Mouse (Mus musculus): ENCODE results near the gene Id2.

Id2 gene

DNA sequence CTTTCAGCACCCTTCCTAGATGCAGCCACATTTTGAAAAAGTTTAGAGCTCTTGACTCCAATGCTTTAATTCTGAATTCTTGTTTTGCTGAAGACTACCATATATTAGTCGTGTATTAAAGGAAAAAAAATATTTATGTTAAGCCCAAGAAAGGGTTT, at the start of gene Id2:
Gene Id2, minus strand, starts transcription at position 89 of the 158 bp plus-strand sequence.
- no peak for DNase-seq (ENCODE audit: low read depth)

DNA sequence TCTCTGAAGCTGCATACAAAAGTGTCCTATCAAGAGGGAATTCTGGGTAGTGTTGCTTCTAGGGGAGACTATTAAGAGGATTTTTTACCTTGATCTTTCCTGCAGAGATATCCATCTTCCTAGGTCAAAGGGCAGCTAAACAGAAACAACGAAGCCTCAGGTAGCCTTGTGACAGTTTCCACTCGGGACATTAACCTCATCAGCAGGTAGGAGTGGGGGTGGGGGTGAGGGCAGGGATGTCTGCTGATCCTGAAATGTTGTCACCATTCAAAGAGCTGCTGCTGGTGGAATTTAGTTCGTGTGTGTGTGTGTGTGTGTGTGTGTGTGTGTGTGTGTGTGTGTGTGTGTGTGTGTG, 48.4 kb upstream of the Id2 start:
- no peak for DNase-seq (ENCODE audit: low read depth)

DNA sequence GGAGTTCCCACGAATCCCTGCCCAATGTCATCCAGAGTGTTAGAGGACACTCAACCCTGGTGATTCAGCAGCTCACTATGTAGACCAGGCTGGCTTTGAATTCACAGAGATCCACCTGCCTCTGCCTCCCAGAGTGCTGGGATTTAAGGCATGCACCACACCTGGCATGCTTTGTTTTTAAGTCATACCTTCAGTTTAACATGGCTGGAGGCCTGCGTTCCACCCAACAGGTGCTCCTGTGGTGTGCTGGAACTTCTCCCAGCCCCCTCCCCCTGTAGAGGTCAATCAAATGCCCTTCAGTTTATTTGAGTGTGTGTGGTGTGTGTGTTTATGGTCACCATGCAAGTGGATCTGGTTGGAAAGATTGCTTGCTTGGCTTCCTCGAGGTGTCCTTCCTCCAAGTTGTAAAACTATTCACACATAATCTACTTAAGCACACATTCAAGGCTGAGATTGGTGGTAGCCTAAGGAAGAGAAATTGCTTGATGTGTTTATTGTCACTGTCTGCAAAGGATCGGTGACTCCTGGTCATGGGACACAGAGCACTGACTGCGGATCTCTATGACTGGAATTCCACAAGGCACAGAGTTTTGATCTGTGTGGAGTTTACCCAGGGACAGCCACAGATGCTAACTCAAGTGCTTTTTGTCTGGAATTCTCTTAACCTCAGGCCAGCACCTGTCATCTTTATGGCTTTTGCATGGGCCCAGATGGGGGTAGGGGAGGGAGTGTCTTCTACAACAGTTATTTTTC, 47.8 kb upstream of the Id2 start:
- no peak for DNase-seq (ENCODE audit: low read depth)

DNA sequence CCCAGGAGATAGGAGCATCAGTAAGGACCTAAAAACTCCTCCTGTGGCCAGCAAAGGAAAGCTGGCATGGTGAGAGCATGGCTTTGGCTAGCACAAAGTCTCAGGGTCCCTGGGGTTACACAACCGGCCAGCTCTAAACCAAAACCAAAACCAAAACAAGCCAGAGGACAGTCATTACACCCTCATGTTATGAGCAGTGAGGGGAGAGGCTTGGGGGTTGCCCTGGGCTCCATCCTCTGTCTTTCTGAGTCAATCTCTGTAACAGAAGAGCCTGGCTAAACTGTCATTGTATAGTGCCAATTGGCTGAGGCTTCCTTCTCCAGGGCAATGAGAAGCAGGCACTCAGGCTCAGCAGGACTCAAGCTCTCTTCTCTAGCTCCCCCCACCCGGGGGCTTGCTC, 46.6 kb upstream of the Id2 start:
- peak; percentile 73 for DNase-seq (ENCODE audit: low read depth)

DNA sequence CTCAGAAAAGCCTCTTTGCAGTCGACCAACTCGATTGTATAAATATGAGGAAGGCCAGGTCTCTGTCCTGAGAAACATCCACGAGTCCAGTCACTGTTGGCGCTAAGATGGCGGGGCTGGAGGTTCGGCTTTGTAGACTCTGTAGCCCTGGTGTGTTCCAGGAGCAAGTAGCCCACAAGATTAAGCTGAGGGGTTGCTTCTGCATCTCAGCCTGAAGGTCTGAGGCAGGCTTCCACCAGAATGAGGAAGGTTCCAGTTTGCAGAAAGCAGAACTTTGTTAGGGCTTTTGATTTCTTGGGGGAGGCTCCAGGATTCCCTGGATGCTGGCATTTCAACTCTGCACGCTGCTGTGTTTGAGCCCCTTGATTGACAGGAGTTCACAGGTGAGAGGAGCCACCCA, 45.3 kb upstream of the Id2 start:
- DNase-seq (ENCODE audit: low read depth): no peak

DNA sequence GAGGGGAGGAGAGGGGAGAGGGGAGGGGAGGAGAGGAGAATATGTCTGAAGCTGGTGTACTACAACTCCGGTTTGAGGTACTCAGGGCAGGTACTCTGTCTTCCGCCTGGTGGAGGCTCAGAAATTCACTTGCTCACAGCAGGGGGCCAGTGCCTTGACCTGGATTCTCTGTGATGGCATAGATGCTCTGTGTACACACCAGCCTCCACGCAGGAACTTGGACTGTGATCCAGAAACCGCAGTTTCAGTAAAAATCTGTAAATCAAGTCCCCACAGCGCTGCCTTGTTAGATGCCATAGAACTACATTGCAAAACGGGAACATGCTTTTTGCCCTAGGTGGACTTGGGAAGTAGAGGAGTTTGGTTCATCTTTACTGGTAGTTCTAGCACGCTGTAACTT, 44.4 kb upstream of the Id2 start:
- DNase-seq (ENCODE audit: low read depth): no peak

DNA sequence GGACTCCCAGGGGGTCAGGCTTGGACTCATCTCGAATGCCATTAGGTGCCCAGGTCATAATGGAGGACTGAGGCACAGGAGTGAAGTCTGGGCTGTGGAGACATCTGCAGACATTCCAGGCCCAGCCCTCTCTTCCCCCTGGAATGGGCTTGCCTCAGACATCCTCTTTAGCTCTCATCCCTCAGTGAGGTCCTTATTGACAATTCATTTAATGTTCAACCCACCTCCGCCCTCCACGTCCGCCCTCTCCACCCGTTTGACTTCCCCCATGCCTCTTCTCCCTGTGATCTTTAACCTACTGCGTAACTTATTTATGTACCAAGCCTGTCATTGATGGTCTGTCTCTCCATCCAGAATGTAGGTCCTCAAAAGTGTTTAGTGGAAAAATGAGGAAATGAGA, 43.2 kb upstream of the Id2 start:
- DNase-seq (ENCODE audit: low read depth): no peak

DNA sequence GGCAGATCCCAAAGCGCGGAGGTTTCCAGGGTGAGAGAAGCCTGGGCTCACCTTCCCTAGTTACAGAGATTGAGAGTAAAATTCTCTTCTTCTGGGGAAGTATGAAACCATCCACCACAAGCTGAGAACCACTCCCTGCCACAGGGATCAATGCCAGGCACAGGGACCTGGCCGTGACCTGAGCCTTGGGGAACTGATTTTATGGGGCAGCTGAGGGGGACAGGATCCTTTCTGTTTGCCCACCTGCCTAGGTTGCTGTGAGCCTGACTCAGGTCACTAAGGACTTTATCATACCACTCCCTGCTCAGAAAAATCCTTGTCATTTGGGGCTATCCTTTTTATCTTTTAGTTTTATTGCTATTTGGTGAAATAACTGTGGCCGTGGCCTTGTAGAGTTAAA, 41.7 kb upstream of the Id2 start:
- DNase-seq (ENCODE audit: low read depth): no peak

DNA sequence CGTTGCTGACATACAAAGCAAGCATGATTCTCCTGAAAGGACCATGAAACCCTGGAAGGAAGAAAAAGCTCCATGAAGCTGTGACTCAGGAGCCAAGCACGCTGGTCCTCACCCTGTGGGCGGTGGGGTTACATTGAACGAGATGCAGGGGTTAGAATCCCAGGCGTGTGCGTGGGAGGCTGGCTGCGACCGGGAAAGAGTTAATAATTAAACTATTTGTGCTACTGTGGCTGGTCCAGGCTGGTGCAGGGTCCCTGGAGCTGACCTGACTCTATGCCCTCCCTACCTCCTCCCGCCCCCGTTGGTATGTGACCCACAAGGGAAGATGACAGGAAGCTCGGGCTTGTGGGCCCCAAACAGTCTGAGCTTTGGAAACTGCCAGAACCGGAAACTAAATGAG, 35.1 kb upstream of the Id2 start:
- DNase-seq (ENCODE audit: low read depth): no peak

DNA sequence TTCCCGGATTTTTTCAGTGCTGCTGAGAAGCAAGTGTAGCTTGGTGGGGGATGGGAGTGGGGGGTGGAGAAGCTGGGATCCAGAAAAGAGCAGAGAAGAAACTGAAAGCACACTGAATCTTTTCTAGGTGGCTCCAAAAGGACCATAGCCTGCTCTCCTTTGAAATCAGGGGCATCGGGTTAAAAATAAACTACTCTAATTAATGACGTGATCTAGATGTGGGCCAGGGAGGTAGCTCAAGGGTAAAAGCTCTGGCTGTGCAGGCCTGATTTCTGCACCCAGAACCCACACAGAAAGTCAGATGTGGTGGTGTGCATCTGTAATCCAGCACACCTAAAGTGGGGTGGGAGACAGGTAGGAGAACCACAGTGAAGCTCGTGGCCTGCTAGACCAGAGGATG, 30.7 kb upstream of the Id2 start:
- DNase-seq (ENCODE audit: low read depth): no peak

DNA sequence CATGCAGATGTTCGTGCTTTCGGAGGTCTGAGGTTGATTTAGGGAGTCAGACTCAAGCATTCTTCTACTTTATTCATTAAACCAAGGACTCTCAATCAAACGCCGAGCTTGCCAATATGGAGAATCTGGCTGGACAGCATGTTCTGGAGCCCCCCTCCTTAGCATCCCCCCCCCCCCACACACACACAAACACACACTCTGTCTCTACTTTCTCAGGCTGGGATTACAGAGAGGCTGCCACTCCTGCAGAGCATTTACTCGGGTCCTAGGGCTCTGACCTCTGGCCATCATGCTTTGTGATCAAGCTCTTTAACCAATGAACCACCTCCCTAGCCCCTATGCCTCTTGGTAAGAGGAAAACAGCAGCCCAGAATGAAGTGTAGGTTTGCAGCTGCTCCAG, 29.3 kb upstream of the Id2 start:
- no peak for DNase-seq (ENCODE audit: low read depth)

DNA sequence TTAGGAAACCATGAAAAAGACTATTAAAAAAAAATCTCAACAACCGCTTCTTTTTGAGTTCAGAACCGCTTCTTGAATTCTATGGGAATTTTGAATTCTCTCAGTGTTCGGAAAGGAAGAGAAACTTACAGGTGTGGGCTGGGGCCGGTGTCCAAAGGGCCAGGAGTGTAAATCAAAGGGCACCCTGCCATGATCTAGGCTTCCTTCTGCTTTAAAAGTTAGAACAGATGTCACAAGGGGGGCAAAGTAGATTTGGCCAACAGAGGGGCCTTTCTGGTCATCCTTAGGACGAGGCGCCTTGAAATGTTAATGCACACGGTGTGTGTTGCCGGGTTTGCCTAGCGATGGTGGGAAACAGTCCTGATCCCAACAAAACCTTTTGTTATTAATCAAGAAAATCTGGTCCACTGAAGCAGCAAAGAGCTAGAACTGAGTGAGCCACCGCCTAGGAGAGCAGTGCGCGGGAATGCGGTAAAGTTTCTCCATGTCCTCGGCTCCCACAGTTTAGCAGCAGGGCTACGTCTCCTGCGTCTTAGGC, 28.4 kb upstream of the Id2 start:
- no peak for DNase-seq (ENCODE audit: low read depth)

DNA sequence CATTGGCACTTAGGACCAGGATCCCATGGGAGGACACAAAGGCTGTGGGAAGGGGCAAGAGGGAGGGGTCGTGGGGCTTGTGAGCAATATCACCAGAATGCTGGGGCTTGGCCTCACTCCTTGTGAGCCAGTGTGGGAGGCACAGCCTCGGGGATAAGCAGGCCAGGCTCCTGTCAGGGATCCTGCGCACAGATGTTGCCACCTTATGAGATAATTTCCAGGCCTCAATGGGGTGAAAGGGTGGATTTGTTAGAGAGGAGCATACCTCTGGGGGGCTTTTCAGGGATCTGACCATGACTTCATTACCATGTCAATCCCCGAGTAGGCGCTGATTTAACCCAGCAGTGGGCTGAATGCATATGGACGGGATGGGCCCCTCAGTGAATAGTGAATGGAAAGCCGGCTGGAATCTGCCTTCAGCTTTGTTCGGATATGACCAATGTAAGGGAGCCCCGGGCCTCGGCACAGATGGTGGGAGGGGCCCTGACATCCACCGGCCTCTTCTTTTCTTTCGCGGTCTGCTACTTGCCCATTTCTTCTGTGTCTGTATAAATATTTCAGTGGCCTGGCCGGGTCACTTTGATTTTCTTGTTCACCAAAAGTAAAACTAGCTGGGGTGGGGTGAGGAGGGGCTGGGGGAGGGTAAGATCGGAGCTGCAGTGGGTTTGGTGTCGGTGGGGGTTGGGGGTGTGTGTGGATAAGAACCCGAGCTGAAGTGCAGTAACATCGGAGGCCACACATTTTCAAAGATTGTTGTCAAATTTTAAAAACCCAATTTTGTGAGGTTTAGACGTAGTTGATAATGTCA, 27.7 kb upstream of the Id2 start:
- no peak for DNase-seq (ENCODE audit: low read depth)

DNA sequence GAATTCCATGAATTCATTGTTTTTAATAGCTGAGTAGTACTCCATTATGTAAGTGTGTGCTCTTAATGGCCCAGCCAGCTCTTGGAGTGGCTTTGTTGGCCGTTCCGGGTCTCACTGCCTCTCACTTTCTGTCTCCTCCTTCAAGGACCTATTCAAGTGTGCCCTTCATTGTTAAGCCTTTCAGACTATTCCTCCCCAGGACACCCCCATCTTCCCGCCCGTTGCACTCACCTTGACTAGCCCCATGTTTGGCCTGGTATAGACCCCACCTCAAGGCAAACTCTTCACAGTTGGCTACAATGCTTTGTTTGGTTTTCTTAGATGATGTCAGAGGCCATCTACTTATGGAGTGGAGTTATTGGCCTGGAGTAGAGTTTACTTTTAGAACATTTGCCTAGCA, 23.8 kb upstream of the Id2 start:
- no peak for DNase-seq (ENCODE audit: low read depth)

DNA sequence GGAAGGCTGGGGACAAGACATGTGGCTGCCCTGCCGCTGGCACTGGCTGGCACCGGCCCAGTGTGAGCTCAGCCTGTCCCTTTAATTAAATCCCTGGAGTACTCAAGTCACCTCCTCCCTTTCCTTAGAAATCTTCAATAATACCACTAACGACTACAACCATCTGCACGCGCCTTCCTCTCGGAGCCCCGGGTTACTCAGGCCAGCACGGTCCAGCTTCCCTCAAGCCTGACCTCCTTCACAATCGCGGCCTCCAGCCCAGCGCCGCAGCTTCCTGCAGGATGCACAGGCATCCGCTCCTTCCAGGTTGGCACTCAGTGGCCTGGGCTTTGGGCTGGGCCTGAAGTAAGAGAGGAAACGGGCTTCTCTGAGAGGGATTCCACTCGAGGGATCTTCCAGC, 22.3 kb upstream of the Id2 start:
- DNase-seq (ENCODE audit: low read depth): no peak

DNA sequence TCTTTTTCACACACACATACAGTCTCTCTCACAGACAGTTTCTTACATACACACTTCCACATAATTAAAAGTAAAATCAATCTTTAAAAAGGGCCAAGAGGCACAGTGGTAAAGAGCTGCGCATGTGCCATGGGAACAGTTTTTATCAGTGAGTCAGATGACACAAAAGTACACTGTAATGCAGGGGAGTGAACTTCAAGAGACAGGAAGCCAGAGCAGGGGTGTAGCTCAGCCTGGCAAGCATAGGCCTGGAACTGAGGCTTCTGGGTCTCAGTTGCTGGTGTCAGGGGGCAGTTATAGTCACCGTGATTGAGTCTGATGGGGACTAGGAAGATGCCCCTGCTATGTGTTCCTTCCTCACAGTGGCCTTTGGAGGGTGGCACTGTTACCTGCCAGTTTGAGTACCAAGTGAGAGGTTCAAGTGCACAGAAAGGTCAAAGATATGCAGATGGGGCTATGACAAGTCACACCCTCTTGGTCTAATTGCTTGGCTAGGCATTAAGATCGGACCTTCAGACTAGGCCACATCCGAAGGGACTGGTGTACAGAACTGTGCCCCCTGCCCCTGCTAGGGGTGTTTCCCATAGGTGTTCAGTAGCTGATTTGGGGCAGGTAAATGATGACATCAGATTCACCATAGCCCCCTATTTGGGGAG, 21.0 kb upstream of the Id2 start:
- peak; percentile 38 for DNase-seq (ENCODE audit: low read depth)

DNA sequence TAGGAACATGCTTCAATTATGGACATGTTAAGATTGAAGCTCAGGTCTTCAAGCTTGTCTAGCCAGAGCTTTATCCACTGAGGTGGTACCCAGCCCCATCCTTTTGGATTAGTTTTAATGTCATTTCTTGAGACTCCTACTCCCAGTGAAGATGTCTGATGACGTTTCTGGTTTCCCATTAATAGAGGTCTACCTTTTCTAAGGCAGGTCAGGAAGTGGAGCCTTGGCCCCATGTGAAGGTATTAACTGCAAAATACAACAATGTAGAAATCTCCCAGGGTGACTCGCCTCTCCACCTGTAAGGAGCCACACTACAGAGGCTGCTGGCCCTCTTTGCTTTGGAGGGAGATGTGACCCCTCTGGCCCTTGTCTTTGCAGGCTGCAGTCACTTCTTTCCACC, 19.2 kb upstream of the Id2 start:
- no peak for DNase-seq (ENCODE audit: low read depth)

DNA sequence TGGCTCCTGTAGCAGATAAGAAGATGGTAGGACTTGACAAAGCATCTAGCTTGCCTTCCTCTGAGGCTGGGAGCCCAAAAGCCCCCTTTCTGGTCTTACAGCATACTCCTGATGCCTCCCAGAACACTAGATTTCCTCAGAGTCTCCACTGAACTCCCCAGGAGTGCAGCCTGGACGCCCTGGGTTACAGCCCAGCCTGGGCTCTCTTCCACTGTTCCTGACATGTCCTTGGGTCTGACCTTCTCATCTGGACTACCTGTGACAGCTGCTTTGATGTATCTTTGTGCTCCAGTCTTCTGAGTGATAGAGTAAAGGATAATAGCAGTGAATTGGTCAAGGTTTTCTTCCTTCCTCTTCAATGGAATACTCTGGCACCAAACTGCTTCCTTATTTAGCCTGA, 17.5 kb upstream of the Id2 start:
- no peak for DNase-seq (ENCODE audit: low read depth)

DNA sequence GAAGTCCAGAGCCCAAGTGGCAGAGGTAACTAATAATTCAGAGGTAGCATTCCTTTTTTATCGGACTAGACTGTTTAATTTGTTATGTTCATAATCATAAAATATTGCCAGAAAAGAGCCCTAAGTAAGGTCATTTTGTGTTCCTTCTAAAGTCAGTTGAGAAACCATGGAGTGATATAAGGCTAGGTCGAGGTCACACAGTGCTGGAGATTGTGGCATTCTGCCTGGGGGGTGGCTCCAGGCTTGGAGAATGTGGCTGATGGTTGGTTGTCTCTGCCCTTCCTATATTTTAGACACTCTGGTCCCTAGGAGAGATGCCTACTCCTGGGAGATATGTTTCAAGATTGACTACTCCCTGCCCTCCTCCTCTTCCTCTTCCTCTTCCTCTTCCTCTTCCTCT, 16.4 kb upstream of the Id2 start:
- no peak for DNase-seq (ENCODE audit: low read depth)

DNA sequence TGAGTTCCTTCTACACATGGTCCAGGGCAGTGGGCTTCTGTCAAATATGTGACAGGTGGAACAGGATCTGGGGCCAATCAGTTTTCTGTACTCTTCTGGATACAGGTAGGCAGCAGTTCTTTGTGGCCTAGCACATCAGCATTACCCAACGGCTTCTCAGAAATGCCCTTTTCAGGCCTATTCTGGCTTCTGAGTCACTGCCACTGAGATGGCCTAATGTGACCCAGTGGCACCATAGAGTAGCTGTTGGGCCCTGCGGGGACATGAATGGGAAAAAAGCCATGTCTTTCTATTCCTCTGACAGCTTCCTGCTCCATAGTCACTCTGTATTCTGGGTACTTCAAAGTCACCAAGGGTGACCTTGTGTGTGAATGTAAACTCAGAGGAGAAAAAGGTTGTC, 15.9 kb upstream of the Id2 start:
- no peak for DNase-seq (ENCODE audit: low read depth)

DNA sequence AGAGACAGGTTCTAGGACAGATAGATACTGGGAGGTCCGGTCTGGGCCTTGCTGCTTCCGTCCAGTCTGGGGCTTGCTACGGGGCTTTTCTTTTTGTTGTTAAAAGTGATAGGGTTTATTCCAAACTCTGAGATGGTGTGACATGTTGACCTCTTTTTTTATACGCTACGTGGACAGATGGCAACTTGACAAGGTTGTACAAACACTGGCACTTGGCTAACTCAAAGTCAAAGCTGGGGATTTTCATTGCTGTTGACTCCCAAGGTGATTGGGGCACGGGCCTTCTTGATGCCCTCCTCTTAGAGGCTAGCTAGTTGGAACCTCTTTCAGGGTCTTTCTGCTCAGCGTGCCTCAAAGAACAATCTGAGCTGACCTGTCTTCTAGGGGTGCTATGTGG, 13.7 kb upstream of the Id2 start:
- no peak for DNase-seq (ENCODE audit: low read depth)

DNA sequence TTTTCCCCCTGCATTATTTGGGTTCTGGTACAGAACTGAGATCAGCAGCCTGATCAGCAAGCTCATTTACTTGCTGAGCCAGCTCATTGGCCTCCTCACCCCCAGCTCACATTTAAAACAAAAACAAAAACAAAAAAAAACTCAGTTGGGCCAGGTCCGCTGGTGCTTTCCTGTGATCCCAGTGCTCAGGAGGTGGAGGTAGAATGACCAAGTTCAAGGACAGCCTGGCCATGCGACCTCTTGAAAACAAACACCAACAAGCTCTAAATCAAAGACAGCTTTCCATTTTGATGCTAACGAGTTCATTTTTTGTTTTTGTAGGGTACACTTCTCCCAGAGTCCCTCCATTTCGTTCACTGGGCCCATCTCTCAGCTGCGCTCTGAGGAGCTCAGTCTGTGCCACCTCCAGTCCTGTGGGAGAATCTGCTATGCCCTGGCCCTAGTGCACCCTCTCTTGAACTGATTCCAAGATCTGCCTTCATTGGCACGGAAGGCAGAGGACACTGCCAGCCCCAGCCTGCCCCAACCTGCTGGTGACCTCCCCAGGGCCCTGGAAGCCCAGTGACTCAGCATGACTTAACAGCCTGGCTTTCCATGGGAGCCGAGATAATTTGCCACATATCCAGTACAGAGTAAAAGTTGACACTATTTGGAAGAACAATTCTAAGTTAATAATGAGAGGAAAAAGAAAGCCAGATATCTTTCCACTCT, 13.2 kb upstream of the Id2 start:
- DNase-seq (ENCODE audit: low read depth): no peak

DNA sequence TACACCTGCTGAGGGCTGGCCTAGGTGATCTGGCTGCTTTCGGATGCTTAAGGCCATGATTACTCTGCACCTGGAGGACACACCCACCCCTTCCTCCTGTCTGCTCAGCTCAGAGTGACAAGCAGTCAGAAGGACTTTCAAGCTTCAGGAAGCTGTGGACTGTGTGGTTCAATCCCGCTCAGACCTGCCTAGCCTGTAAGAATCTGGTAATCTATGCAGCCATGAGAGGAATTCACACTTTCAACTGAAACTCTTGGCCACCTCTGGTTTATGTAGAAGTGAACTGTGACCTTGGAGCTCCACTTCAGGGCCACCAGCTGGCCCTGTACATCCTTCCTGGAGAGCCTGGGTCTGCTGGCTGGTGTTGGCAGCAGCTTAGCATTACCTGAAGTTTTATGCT, 11.9 kb upstream of the Id2 start:
- DNase-seq (ENCODE audit: low read depth): no peak
